Mouse (Mus musculus): Measurements from ENCODE around the gene Stx5a.

GRCm38 (mm10) chr19:8755652-8756051 is 14.4 kb downstream of the Stx5a start:
- TF ChIP-seq CTCF (IDR thresholded peaks at IDR 0.05; ENCODE audit: low read depth, low read length), result no peak
- TF ChIP-seq POLR2A (IDR thresholded peaks at IDR 0.05; ENCODE audit: borderline replicate concordance, low read depth, low read length), result no peak
